Mouse (Mus musculus): ENCODE measurements around the gene Polr3h. TPM values are rescaled to one million over a fixed set of nuclear protein-coding genes. Genes with fewer than 3 reads are reported as not detected.
"Not testable (repeated sequence)": the region's sequence is repeated elsewhere in the genome, so short reads cannot be mapped to it uniquely, and the experiment has no call there.

The Polr3h gene
- polyA plus RNA-seq, 1 experiment, result 17.2 TPM

- peak; percentile 51 for DNase-seq (ENCODE audit: low spot score)
Measured at GRCm38 (mm10) chr15:81917621-81918463, 8.2 kb downstream of the Polr3h start.

GRCm38 (mm10) chr15:81917201-81917600, 8.8 kb downstream of the Polr3h start:
- DNase-seq (ENCODE audit: low spot score), result no peak

GRCm38 (mm10) chr15:81915663-81916062, 10.4 kb downstream of the Polr3h start:
- DNase-seq (ENCODE audit: low spot score), result no peak

- no peak for DNase-seq (ENCODE audit: low spot score)
Measured at GRCm38 (mm10) chr15:81914668-81915067, 11.4 kb downstream of the Polr3h start.

GRCm38 (mm10) chr15:81912498-81912897, 13.5 kb downstream of the Polr3h start:
- DNase-seq (ENCODE audit: low spot score), result no peak

GRCm38 (mm10) chr15:81908767-81909166, 17.3 kb downstream of the Polr3h start:
- DNase-seq (ENCODE audit: low spot score), result not testable (repeated sequence)

GRCm38 (mm10) chr15:81907953-81908352, 18.1 kb downstream of the Polr3h start:
- no peak for DNase-seq (ENCODE audit: low spot score)

- DNase-seq (ENCODE audit: low spot score), result no peak
Measured at GRCm38 (mm10) chr15:81904939-81905338, 21.1 kb downstream of the Polr3h start.

GRCm38 (mm10) chr15:81898751-81899150, 27.3 kb downstream of the Polr3h start:
- no peak for DNase-seq (ENCODE audit: low spot score)

GRCm38 (mm10) chr15:81897607-81898285, 28.3 kb downstream of the Polr3h start:
- no peak for DNase-seq (ENCODE audit: low spot score)

- no peak for DNase-seq (ENCODE audit: low spot score)
Measured at GRCm38 (mm10) chr15:81896407-81896806, 29.6 kb downstream of the Polr3h start.

- no peak for DNase-seq (ENCODE audit: low spot score)
Measured at GRCm38 (mm10) chr15:81894002-81894401, 32.0 kb downstream of the Polr3h start.

- no peak for DNase-seq (ENCODE audit: low spot score)
Measured at GRCm38 (mm10) chr15:81891822-81892580, 34.0 kb downstream of the Polr3h start.

GRCm38 (mm10) chr15:81891140-81891802, 34.8 kb downstream of the Polr3h start:
- DNase-seq (ENCODE audit: low spot score), result no peak

- DNase-seq (ENCODE audit: low spot score), result no peak
Measured at GRCm38 (mm10) chr15:81889175-81889574, 36.9 kb downstream of the Polr3h start.

- no peak for DNase-seq (ENCODE audit: low spot score)
Measured at GRCm38 (mm10) chr15:81886795-81887550, 39.1 kb downstream of the Polr3h start.

- no peak for DNase-seq (ENCODE audit: low spot score)
Measured at GRCm38 (mm10) chr15:81885418-81885934, 40.6 kb downstream of the Polr3h start.

GRCm38 (mm10) chr15:81882348-81882747, 43.7 kb downstream of the Polr3h start:
- no peak for DNase-seq (ENCODE audit: low spot score)

GRCm38 (mm10) chr15:81879531-81880401, 46.3 kb downstream of the Polr3h start:
- DNase-seq (ENCODE audit: low spot score), result no peak
